ENCODE assay signal across 8 mouse cellular contexts in the genomic region with DNA sequence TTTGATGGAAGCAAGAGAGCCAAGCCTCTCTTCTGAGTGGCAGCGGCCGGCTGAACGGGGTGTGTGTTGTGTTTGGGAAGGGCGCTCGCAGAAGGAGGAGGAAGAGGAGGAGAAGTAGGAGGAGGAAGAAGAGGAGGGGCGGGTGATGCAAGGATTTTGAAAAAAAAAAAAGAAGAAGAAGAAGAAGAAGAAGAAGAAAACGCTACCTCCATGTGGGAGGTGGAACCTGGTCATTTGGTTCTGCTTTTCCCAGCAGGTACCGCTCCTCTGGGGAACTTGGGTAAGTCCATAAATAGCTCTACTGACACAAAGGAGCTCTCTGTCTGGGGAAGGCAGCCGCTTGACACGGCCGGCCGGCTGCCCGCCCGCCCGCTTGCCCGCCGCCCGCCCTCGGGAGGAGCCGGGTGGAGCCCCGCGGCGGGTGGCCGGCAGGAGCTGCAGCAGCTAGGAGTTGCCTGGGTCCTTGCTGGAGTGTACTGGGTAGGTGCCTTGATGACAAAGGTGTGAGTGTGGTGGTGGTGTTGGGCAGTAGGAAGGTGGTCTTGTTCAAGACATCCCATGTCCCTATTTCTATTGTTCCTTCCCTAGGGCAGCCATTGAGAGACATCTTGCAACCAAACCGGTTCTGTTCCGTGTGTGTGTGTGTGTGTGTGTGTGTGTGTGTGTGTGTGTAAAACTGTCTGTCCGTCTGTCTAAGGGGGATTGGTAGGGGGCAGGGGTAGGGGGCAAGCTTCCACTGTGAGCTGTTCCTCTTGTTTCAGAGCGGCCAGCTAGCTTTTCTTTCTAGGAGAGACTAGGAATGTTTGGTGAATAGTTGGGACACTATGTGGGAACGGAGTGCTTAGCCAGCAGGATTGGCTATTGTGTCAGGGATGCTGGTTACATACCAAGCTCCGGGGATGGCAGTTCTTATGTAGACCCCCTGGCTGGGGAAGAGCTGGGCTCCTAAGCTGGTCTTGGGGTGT.
DNase-seq lines count a peak whose midpoint lies in the region; ATAC-seq and TF ChIP-seq lines count a peak whose summit lies in the region.

No protein-coding gene starts in this region.

- H3K9ac ChIP-seq in lung, embryonic 15.5 days, result peak overlapping the region; percentile 44
- H3K9ac ChIP-seq in lung, postnatal 0 days (replicated peaks; ENCODE audit: low read depth), result 0 out of 2 replicates have a peak overlapping the region, but pooled peaks have one; percentile 8

- ATAC-seq in lung, embryonic 15.5 days (ENCODE audit: borderline replicate concordance, extremely low read depth, low FRiP score, low TSS enrichment), result peak; percentile 60; the same call in 1 of the 2 replicates
- peak; percentile 63 to 67; a peak in 3 of 4 replicates for ATAC-seq in hematopoietic stem cell, adult 5-6 weeks (replicated peaks in 1 of 2; ENCODE audit: insufficient read depth in 1 of 2, low FRiP score in 2 of 2, low TSS enrichment in 1 of 2, low read depth in 1 of 2, poor library complexity in 2 of 2, severe bottlenecking in 2 of 2)
- peak; percentile 65 for ATAC-seq in lung, postnatal 0 days

- TF ChIP-seq CTCF in lung, postnatal 0 days (IDR thresholded peaks at IDR 0.05), result no peak

- WGBS in lung, embryonic 15.5 days, result 6% methylated on average over 30 of the region's 30 CpGs
- WGBS in lung, postnatal 0 days, result 12% methylated on average over 28 of the region's 30 CpGs

- no peaks in the 10 kb centered on the region for H3K27me3 ChIP-seq in lung, embryonic 15.5 days
- no peaks in the 10 kb centered on the region for H3K27me3 ChIP-seq in lung, postnatal 0 days (replicated peaks; ENCODE audit: insufficient read depth, low read length)
- no peaks in the 10 kb centered on the region for H3K27me3 ChIP-seq in splenic B cell, adult 2 months (ENCODE audit: control insufficient read depth, insufficient read depth, low read length, poor library complexity, severe bottlenecking)

- H3K9me3 ChIP-seq in lung, embryonic 15.5 days, result no peaks in the 10 kb centered on the region
- H3K9me3 ChIP-seq in lung, postnatal 0 days (ENCODE audit: low read length), result no peaks in the 10 kb centered on the region

- H3K4me1 ChIP-seq in lung, embryonic 15.5 days, result peaks cover 45% of the 10 kb centered on the region
- H3K4me1 ChIP-seq in lung, postnatal 0 days (ENCODE audit: insufficient read depth, low read depth, low read length), result peaks cover 11% of the 10 kb centered on the region

- H3K36me3 ChIP-seq in lung, embryonic 15.5 days, result no peaks in the 10 kb centered on the region
- no peaks in the 10 kb centered on the region for H3K36me3 ChIP-seq in lung, postnatal 0 days (ENCODE audit: insufficient read depth, low read length)
- no peaks in the 10 kb centered on the region for H3K36me3 ChIP-seq in splenic B cell, adult 2 months (ENCODE audit: control insufficient read depth, insufficient read depth, low read length, poor library complexity, severe bottlenecking)

- H3K27ac ChIP-seq in lung, embryonic 15.5 days, result peak overlapping the region; percentile 49
- H3K27ac ChIP-seq in lung, postnatal 0 days (ENCODE audit: low read length), result no peak overlapping the region

- peak overlapping the region; percentile 68 for H3K4me2 ChIP-seq in lung, embryonic 15.5 days
- H3K4me2 ChIP-seq in lung, postnatal 0 days (replicated peaks; ENCODE audit: low read depth, low read length), result peak overlapping the region; percentile 63

- peak overlapping the region; percentile 53 for H3K4me3 ChIP-seq in lung, embryonic 15.5 days
- peak overlapping the region; percentile 38 for H3K4me3 ChIP-seq in lung, postnatal 0 days (ENCODE audit: low read depth, low read length)

- no peak for DNase-seq in lung, postnatal 14 days
- DNase-seq in embryo, embryonic 9.5 days (ENCODE audit: extremely low spot score), result peak; percentile 64
- DNase-seq in lung, postnatal 0 days (ENCODE audit: low spot score), result peak; percentile 61
- DNase-seq in splenic B cell, adult 2 months (ENCODE audit: low read depth, low spot score), result peak; percentile 47
- DNase-seq in spleen, postnatal 4 days (ENCODE audit: low spot score in 2 of 2), result no peak
- no peak for DNase-seq in adrenal gland, adult 8-10 months

- no peak for TF ChIP-seq EP300 in lung, postnatal 0 days (IDR thresholded peaks at IDR 0.05)

Comparison
In these comparisons a context has a peak if more than half of its experiments do, and no peak if none do; other contexts are left out.
1. DNase-seq: peak in embryo, embryonic 9.5 days (single experiment), lung, postnatal 0 days (single experiment) and splenic B cell, adult 2 months (single experiment); none in lung, postnatal 14 days (single experiment), spleen, postnatal 4 days (0 of 2) and adrenal gland, adult 8-10 months (single experiment).
2. Peak in every context shown above with its lines, with median percentiles within 50 percentile points of each other: ATAC-seq.